Mouse (Mus musculus): ENCODE data around the gene Rbpj. TPM values are rescaled to one million over a fixed set of nuclear protein-coding genes. Genes with fewer than 3 reads are reported as not detected.

Rbpj gene
- 10 to 100 TPM; 25.8 to 40.7 TPM for total RNA-seq (2021)
- 7.0 and 7.9 TPM in 2 replicates for polyA plus RNA-seq (2012; rRNA removed)
- long read RNA-seq, full-length matches to known transcripts: 9 of 11 reads
- long read RNA-seq, partial matches to known transcripts: 1 of 11 reads
- long read RNA-seq, other reads (novel, unspliced or antisense): 1 of 11 reads

DNA sequence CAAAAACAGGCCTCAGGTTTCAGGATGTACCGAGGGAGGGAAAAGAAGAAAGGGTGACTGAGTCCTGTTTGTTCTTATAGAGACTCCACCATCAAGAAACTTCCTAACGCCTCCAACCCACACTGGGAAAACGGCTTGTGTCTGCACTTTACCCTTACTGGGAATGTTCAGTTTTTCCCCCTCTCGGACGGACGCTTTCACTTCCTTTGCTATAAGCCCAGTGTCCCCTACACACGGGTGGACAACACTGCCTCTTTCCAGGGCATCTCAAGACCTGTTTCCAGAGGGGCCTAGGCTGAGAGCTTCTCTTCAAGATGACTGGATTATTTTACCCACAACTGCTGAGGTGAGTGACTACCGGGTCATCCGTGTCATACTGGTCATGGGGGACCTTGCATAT, at the start of gene Rbpj:
TSS of gene Rbpj (plus strand) at position 270 of the 400 bp plus-strand sequence.
- no peak for DNase-seq

DNA sequence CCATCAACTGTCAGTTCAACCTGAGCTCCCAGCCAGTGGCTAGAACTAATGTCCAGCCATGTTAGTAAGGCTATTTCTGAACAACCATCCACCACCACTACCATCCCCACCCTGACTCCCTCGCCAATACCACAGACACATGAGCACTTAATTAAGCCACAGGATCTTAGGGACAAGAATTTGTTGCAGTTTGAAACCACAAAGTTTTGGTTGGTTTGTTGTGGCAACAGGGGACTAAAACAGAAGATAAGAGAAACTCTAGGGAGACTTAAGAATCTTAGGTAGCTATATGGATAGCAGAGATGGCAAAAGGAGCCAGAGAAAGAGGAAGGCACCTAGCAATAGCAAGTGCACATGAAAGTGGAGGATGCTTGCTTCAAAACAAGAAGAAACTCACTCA, 45.2 kb upstream of the Rbpj start:
- no peak for DNase-seq

DNA sequence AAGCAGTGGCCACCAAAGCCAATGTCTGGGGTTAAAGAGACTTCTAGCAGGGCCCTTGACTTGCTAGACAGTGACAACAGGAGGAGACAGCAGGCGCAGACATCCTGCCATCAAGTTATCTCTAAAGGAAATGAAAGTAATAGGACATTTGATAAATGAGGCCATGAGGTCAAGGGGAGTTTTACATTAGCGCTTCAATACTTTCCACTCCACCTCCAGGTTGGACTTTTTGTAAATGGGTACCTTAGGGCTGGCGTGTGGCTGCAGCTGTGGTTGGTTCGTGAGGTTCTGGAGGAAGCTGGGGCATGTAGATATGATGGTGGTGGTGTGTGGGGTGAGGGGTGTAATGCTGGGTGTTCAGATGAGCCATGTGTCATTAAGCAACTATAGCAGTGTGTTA, 44.7 kb upstream of the Rbpj start:
- no peak for DNase-seq

- DNase-seq: peak; percentile 73
Measured at GRCm38 (mm10) chr5:53427411-53427810, 38.5 kb upstream of the Rbpj start.

DNA sequence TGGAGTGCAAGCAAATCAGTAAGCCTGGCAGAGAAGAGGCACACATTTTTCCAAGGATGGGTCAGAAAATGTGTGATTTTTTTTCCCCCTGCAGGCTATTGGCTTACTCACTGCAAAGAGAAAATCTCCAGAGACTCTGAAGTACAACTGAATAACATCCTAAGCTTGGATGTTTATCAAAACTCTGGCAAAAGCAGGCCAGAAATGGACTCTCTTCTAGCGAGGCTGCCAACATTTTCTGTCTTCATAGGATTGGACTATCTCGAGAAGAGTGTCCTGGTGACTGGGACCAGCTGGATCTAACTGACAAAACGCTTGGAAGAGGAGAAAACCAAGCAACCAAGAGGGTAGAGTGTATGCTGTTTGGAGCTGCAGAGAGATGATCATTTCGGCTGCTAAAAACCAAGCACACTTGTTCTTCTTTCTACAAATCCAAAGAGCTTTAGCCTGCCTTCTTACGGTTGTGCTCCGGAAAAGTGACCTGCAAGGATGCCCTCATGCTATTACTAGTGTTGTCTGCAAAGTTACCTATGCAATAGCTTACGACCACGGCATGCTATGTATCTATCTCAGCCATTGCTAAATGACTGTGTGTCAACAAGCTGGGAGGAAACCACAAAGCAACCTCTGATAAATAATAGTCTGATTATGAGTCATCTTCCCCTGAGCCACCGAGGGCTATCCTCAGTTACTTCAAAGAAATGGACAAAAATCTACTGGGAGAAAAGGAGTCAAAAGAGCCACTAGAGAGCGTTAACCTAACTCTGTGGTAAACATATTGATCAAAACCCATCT, 36.1 kb upstream of the Rbpj start:
- DNase-seq: no peak

- no peak for DNase-seq
Measured at GRCm38 (mm10) chr5:53432451-53432850, 33.5 kb upstream of the Rbpj start.

- DNase-seq: no peak
Measured at GRCm38 (mm10) chr5:53436905-53437632, 28.9 kb upstream of the Rbpj start.

DNA sequence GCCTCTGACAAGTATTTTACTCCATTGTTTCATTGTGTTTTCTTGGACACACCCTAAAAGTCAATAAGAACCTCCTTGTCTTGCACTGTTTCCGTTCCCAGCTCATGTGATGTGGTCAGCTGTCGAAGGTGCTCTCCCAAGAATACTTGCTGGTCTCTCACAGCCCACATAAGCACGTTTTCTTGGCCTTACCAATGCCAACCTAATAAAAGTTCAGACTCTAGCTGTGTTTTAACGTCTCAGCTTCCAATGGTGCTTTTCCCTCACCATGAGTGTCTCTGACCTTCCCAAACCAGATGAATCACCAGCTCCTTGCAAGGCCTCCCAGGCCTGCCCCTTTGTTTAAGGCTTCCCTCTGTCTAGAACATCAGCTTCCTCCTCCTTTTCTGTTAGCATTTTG, 28.2 kb upstream of the Rbpj start:
- peak; percentile 50 for DNase-seq

- no peak for DNase-seq
Measured at GRCm38 (mm10) chr5:53438268-53438667, 27.7 kb upstream of the Rbpj start.

DNA sequence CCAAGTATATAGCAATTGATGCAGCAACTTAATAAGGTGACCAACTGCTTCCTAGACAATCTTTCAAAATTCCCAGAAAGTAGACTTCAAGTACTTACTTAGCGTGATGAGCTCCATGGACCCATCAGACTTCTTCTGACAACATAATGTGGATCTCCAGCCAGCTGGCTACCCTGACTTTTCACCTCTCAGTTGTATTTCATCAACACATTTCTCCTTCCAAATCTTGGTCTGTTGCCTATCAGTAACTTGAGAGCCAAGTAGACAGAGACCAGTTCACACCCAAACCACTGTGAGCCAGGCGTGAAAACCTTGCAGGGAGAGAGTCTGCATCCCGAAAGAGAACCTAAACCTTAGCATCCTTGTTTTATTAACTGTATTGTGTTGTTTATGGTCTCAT, 26.3 kb upstream of the Rbpj start:
- DNase-seq: no peak

GRCm38 (mm10) chr5:53444030-53444429, 21.9 kb upstream of the Rbpj start:
- DNase-seq: peak; percentile 83

- DNase-seq: no peak
Measured at GRCm38 (mm10) chr5:53450945-53451344, 15.0 kb upstream of the Rbpj start.

DNA sequence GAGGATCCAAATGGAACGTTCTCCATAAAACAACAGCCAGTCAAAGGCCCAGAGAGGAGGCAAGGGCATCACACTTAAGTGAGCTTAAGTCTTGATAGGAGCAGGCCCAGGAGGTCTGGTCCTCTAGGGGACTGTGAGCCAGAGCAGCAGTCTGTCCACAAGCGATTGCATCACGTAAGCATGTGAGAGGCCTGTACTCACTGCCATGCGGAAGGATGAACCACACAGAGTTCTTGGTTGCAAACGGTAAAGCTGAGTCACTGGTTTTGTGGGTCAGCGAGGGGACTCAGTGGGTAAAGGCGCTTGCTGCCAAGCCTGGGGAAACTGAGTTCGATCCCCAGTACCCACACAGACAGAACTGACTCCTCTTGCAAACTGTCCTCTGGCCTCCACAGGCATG, 14.1 kb upstream of the Rbpj start:
- no peak for DNase-seq

GRCm38 (mm10) chr5:53452920-53453319, 13.0 kb upstream of the Rbpj start:
- no peak for DNase-seq

- DNase-seq: no peak
Measured at GRCm38 (mm10) chr5:53454706-53455105, 11.2 kb upstream of the Rbpj start.

GRCm38 (mm10) chr5:53455459-53455858, 10.5 kb upstream of the Rbpj start:
- DNase-seq: no peak

DNA sequence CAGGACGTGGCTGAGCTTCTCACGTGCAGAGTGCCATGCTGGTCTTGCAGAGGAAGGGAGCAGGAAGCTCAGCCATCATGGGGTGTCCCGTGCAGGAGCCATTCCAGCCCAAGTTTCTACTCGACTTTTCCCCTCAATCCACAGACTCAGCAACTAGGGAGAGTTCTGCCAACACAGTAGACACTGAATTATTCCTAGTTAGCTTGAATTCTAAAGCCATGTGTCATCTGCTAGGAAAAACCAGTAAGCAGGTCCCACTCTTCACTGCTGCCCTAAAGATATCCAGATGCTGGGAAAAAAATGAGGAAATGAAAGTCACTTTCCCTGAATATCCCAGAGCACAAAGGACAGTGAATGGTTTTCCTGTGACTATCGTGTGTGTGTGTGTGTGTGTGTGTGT, 5.8 kb upstream of the Rbpj start:
- no peak for DNase-seq

GRCm38 (mm10) chr5:53463098-53464018, 2.6 kb upstream of the Rbpj start:
- DNase-seq: no peak

GRCm38 (mm10) chr5:53466422-53467333, 726 bp downstream of the Rbpj start:
- no peak for DNase-seq

GRCm38 (mm10) chr5:53467602-53468001, 1.6 kb downstream of the Rbpj start:
- no peak for DNase-seq

GRCm38 (mm10) chr5:53468366-53468765, 2.4 kb downstream of the Rbpj start:
- DNase-seq: no peak
